Mouse (Mus musculus) heart, adult 2 months (tissue): Measurements from ENCODE around the gene Il22ra2.

Experiments
- CTCF ChIP-seq: fragments of 200-600 bp; IDR thresholded peaks from 2 replicates; pipeline ENCODE4 v1.8.1; 2022; ENCODE audit warnings: antibody characterized with exemption, mild to moderate bottlenecking, moderate library complexity
- EP300 ChIP-seq: fragments of 200-500 bp; IDR thresholded peaks from 2 replicates; pipeline ENCODE4 v1.6.1; 2011; ENCODE audit warnings: low read depth, low read length, control low read depth; ENCODE audit not compliant: insufficient read depth

DNA sequence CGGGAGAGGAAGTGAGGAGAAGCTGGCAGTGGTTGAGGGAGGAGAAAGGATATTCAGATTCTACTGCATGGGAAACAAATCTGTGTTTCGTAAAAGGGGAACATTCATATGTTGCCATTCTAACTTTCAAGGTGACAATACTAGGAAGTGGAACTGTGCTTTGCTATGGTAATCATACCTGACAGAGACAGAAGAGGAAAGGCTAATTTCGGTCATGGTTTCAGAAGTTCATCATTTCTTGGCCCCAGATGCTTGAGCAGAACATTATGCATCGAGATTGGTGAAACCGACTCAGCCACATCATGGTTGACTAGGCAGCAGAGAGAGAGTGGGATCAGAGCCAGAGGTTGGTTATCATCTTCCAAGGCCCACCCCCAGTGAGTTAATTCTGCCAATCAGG is 47.2 kb downstream of the Il22ra2 start:
- TF ChIP-seq CTCF = no peak
- no peak for TF ChIP-seq EP300
